Mouse (Mus musculus): ENCODE data around the gene Zfp652. TPM values are rescaled to one million over a fixed set of nuclear protein-coding genes. Genes with fewer than 3 reads are reported as not detected.

Gene Zfp652
- polyA plus RNA-seq, 1 experiment = 18.2 TPM

- peaks cover 52% of the 10 kb centered on the region for H3K27me3 ChIP-seq (replicated peaks)
- H3K9me3 ChIP-seq = peaks cover 9% of the 10 kb centered on the region
- peaks cover 33% of the 10 kb centered on the region for H3K4me1 ChIP-seq
- peaks cover 17% of the 10 kb centered on the region for H3K36me3 ChIP-seq (replicated peaks; ENCODE audit: low read length)
- H3K4me3 ChIP-seq (replicated peaks) = no peak overlapping the region
- no peak for TF ChIP-seq GATA1 (IDR thresholded peaks at IDR 0.05; ENCODE audit: borderline replicate concordance, low read length)
- no peak for TF ChIP-seq FLI1 (IDR thresholded peaks at IDR 0.05; ENCODE audit: low read length)
Observed at GRCm38 (mm10) chr11:95792950-95793509, 80.6 kb downstream of the Zfp652 start.

DNA sequence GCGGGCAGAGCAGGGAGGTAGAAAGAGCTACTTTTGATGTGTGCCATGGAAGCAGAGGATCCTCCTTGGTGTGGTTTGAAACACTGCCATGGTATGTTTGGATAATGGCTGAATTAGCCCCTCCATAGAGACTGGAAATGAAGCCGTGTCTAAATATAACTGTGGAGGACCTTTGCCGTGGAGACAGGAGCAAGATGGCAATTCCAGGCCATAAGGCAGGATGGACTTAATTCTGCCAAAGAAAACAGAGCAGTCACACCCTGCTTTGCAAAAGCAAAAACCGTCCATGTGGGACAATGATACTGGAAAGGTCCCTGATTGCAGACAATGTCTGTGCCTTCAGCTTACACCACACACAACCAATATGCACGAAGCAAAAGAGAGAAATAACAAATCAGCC lies 81.7 kb downstream of the Zfp652 start:
- peaks cover 9% of the 10 kb centered on the region for H3K9me3 ChIP-seq
- peaks cover 31% of the 10 kb centered on the region for H3K4me1 ChIP-seq
- peaks cover 51% of the 10 kb centered on the region for H3K27me3 ChIP-seq (replicated peaks)
- H3K4me3 ChIP-seq (replicated peaks) = no peak overlapping the region
- peaks cover 17% of the 10 kb centered on the region for H3K36me3 ChIP-seq (replicated peaks; ENCODE audit: low read length)
- TF ChIP-seq GATA1 (IDR thresholded peaks at IDR 0.05; ENCODE audit: borderline replicate concordance, low read length) = no peak
- TF ChIP-seq FLI1 (IDR thresholded peaks at IDR 0.05; ENCODE audit: low read length) = no peak

DNA sequence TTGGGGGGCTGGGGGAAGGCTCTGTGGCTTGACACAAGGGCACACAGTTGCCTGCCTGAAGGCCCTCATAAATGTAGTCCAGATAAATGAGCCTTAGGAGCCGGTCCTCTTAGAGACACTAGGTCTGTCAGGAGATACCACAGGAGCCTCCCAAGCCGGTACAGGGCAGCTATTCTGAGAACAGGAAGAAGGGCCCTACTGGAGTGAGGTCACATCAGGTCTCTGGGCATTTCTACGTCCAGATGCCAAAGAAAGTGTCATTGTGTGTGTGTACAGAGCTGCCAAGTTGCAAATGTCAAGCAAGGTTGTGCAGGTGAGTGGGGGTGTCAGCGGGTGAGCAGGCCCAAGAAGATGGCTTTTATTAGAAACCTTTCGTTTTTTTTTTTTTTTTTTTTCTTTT lies 83.1 kb downstream of the Zfp652 start:
- peak overlapping the region; percentile 20 for H3K4me3 ChIP-seq (replicated peaks)
- peaks cover 50% of the 10 kb centered on the region for H3K27me3 ChIP-seq (replicated peaks)
- peaks cover 9% of the 10 kb centered on the region for H3K9me3 ChIP-seq
- H3K4me1 ChIP-seq = peaks cover 40% of the 10 kb centered on the region
- peaks cover 14% of the 10 kb centered on the region for H3K36me3 ChIP-seq (replicated peaks; ENCODE audit: low read length)
- TF ChIP-seq GATA1 (IDR thresholded peaks at IDR 0.05; ENCODE audit: borderline replicate concordance, low read length) (no peak), FLI1 (IDR thresholded peaks at IDR 0.05; ENCODE audit: low read length) (no peak)

DNA sequence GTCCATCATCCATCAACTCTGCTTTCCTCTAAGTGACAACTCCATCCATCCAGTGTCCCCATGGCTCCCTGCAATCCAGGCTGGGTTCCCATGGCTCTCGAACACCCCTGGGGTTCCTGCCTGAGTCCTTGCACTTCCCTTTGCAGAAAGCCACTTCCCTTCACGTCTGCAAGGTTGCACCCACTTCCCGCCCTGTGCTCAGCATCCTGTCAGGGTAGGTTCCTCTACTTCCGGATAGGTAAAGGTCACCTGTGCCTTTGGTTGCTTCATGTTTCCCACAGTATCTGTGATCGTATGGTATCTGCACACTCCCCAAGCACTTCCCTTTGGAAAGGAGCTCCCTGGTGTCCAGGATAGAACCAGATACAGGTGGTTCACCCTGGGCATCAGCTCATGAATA lies 92.5 kb downstream of the Zfp652 start:
- peaks cover 65% of the 10 kb centered on the region for H3K4me1 ChIP-seq
- peaks cover 30% of the 10 kb centered on the region for H3K9me3 ChIP-seq
- no peak overlapping the region for H3K4me3 ChIP-seq (replicated peaks)
- peaks cover 11% of the 10 kb centered on the region for H3K27me3 ChIP-seq (replicated peaks)
- H3K36me3 ChIP-seq (replicated peaks; ENCODE audit: low read length) = peaks cover 11% of the 10 kb centered on the region
- no peak for TF ChIP-seq FLI1 (IDR thresholded peaks at IDR 0.05; ENCODE audit: low read length)
- no peak for TF ChIP-seq GATA1 (IDR thresholded peaks at IDR 0.05; ENCODE audit: borderline replicate concordance, low read length)

GRCm38 (mm10) chr11:95805527-95805926 lies 93.1 kb downstream of the Zfp652 start:
- Histone ChIP-seq H3K27me3 (replicated peaks) (peaks cover 13% of the 10 kb centered on the region), H3K4me1 (peaks cover 65% of the 10 kb centered on the region), H3K36me3 (replicated peaks; ENCODE audit: low read length) (peaks cover 11% of the 10 kb centered on the region), H3K9me3 (peaks cover 30% of the 10 kb centered on the region), H3K4me3 (replicated peaks) (peak overlapping the region; percentile 47)
- TF ChIP-seq FLI1 (IDR thresholded peaks at IDR 0.05; ENCODE audit: low read length) (no peak), GATA1 (IDR thresholded peaks at IDR 0.05; ENCODE audit: borderline replicate concordance, low read length) (no peak)

DNA sequence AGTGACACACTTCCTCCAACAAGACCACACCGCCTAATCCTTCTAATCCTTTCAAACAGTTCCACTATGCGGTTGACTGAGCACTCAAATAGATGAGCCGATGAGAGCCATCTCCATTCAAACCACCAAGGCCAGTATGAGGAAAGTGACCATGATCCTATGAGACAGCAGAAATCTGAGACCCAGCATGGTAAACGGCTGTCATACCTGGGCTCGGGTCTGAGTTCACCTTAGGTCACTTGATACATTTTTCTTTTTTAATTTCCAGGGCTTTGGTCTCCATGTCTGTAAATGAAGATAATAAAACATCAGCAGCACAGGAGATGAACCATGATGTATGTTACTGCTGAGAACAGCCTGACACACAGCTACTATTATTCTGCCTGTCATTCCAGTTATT lies 95.4 kb downstream of the Zfp652 start:
- TF ChIP-seq GATA1 (IDR thresholded peaks at IDR 0.05; ENCODE audit: borderline replicate concordance, low read length) = no peak
- TF ChIP-seq FLI1 (IDR thresholded peaks at IDR 0.05; ENCODE audit: low read length) = no peak
- Histone ChIP-seq H3K27me3 (replicated peaks) (peaks cover 24% of the 10 kb centered on the region), H3K9me3 (peaks cover 30% of the 10 kb centered on the region), H3K4me1 (peaks cover 63% of the 10 kb centered on the region), H3K4me3 (replicated peaks) (peak overlapping the region; percentile 69), H3K36me3 (replicated peaks; ENCODE audit: low read length) (peaks cover 11% of the 10 kb centered on the region)

GRCm38 (mm10) chr11:95808448-95809011 lies 96.1 kb downstream of the Zfp652 start:
- Histone ChIP-seq H3K9me3 (peaks cover 27% of the 10 kb centered on the region), H3K4me1 (peaks cover 63% of the 10 kb centered on the region), H3K4me3 (replicated peaks) (peak overlapping the region; percentile 76), H3K36me3 (replicated peaks; ENCODE audit: low read length) (peaks cover 9% of the 10 kb centered on the region), H3K27me3 (replicated peaks) (peaks cover 22% of the 10 kb centered on the region)
- TF ChIP-seq FLI1 (IDR thresholded peaks at IDR 0.05; ENCODE audit: low read length) = no peak
- TF ChIP-seq GATA1 (IDR thresholded peaks at IDR 0.05; ENCODE audit: borderline replicate concordance, low read length) = no peak

DNA sequence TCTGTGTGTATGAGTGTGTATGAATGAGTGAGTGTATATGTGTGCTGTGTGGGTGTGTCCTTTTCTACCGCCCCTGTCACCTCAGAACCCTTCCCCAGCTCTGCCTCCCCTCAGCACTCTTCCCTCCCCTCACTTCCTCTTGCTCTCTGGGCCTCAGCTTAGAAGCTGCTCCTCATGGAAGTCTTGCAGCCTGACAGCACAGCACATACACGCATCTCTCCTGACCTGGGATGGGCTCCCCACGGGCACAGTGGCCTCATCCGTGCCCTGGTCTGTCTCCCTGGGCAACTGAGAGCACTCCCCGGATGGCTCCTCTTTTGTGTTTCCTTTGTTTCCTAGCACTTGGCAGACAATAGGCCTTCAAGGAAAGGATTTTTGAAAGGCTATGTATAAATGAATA lies 97.1 kb downstream of the Zfp652 start:
- Histone ChIP-seq H3K27me3 (replicated peaks) (peaks cover 30% of the 10 kb centered on the region), H3K4me1 (peaks cover 63% of the 10 kb centered on the region), H3K36me3 (replicated peaks; ENCODE audit: low read length) (peaks cover 8% of the 10 kb centered on the region), H3K4me3 (replicated peaks) (peak overlapping the region; percentile 54), H3K9me3 (peaks cover 30% of the 10 kb centered on the region)
- TF ChIP-seq GATA1 (IDR thresholded peaks at IDR 0.05; ENCODE audit: borderline replicate concordance, low read length) = no peak
- TF ChIP-seq FLI1 (IDR thresholded peaks at IDR 0.05; ENCODE audit: low read length) = no peak

- H3K4me1 ChIP-seq = peaks cover 52% of the 10 kb centered on the region
- peaks cover 30% of the 10 kb centered on the region for H3K27me3 ChIP-seq (replicated peaks)
Observed at GRCm38 (mm10) chr11:95810828-95811227, 98.4 kb downstream of the Zfp652 start.

DNA sequence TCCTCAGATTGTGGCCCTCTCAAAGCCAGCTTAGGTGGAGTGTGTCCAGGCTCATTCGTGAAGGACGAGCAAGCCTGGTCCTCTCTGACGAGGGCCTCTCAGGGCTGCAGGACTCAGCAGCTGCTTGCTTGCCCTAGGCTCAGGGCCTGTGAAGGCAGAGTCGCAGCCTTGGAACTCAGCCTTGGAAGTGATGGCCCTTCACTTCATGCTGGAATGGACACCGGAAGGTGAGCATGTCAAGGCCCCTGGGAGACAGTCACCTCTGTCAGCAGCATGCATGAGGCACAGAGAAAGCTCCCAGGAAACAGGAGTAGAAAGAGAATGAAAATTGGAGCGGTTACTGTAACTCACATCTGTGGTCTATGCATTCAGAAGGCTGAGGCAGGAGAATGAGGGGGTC lies 99.3 kb downstream of the Zfp652 start:
- Histone ChIP-seq H3K4me1 (peaks cover 45% of the 10 kb centered on the region), H3K36me3 (replicated peaks; ENCODE audit: low read length) (peaks cover 8% of the 10 kb centered on the region), H3K4me3 (replicated peaks) (no peak overlapping the region), H3K27me3 (replicated peaks) (peaks cover 33% of the 10 kb centered on the region), H3K9me3 (peaks cover 38% of the 10 kb centered on the region)
- TF ChIP-seq GATA1 (IDR thresholded peaks at IDR 0.05; ENCODE audit: borderline replicate concordance, low read length) = no peak
- no peak for TF ChIP-seq FLI1 (IDR thresholded peaks at IDR 0.05; ENCODE audit: low read length)

More at GRCm38 (mm10) chr11:95810828-95811227, 98.4 kb downstream of the Zfp652 start:
- peaks cover 41% of the 10 kb centered on the region for H3K9me3 ChIP-seq
- H3K36me3 ChIP-seq (replicated peaks; ENCODE audit: low read length) = peaks cover 8% of the 10 kb centered on the region
- no peak overlapping the region for H3K4me3 ChIP-seq (replicated peaks)
- TF ChIP-seq GATA1 (IDR thresholded peaks at IDR 0.05; ENCODE audit: borderline replicate concordance, low read length) (no peak), FLI1 (IDR thresholded peaks at IDR 0.05; ENCODE audit: low read length) (no peak)

Data from megakaryocyte, embryonic 14.5 days (primary cell).